Mouse (Mus musculus): Measurements from ENCODE around the gene Tnk2.

DNA sequence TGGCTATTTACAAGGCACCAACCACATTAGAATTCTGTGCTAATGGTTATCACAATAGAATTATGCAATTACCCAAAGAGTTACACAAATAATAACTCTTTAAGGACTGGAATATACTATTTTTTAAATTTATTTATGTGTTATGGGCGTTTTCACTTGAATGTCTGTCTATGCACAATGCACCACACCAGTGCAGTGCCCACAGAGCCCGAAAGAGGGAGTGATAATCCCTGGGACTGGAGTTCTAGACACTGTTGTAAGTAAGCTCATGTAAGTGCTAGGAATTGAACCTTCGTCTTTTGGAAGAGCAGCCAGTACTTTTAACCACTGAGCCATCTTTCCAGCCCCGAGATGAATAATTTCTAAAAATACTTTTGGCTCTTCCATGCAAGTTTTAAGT is 11.9 kb downstream of the Tnk2 start:
- TF ChIP-seq CTCF (IDR thresholded peaks at IDR 0.05; ENCODE audit: low read depth, low read length) (no peak), POLR2A (IDR thresholded peaks at IDR 0.05; ENCODE audit: borderline replicate concordance, low read depth, low read length) (no peak)
